Mouse (Mus musculus) right cerebral cortex, postnatal 14 days (tissue): Measurements from ENCODE around the gene Stk38l.
A peak's percentile ranks its signal among the peaks of the same experiment; 100 is the strongest.

ENCODE experiments used
- DNase-seq: peaks from one replicate; pipeline ENCODE4 v3.0.0; 2022

The Stk38l gene

GRCm38 (mm10) chr6:146776610-146777389 lies 52.0 kb downstream of the Stk38l start:
- no peak for DNase-seq

GRCm38 (mm10) chr6:146778055-146778454 lies 53.3 kb downstream of the Stk38l start:
- no peak for DNase-seq

GRCm38 (mm10) chr6:146781566-146781965 lies 56.8 kb downstream of the Stk38l start:
- DNase-seq: no peak

- DNase-seq: no peak
Observed at GRCm38 (mm10) chr6:146793527-146793926, 68.7 kb downstream of the Stk38l start.

- DNase-seq: no peak
Observed at GRCm38 (mm10) chr6:146795166-146795923, 70.5 kb downstream of the Stk38l start.

GRCm38 (mm10) chr6:146795924-146796545 lies 71.2 kb downstream of the Stk38l start, which contains the start of gene Arntl2:
Gene Arntl2 (plus strand): TSS chr6:146796055.
- DNase-seq: peak; percentile 72

- DNase-seq: no peak
Observed at GRCm38 (mm10) chr6:146797446-146797845, 72.7 kb downstream of the Stk38l start.

GRCm38 (mm10) chr6:146809991-146810390 lies 85.2 kb downstream of the Stk38l start:
- DNase-seq: no peak

- DNase-seq: no peak
Observed at GRCm38 (mm10) chr6:146813007-146813406, 88.2 kb downstream of the Stk38l start.

GRCm38 (mm10) chr6:146820177-146820965 lies 95.6 kb downstream of the Stk38l start:
- no peak for DNase-seq

GRCm38 (mm10) chr6:146821958-146822357 lies 97.2 kb downstream of the Stk38l start:
- DNase-seq: no peak

GRCm38 (mm10) chr6:146824727-146825486 lies 100.1 kb downstream of the Stk38l start:
- peak; percentile 65 for DNase-seq

- no peak for DNase-seq
Observed at GRCm38 (mm10) chr6:146825487-146825773, 100.6 kb downstream of the Stk38l start.
